Mouse (Mus musculus): Measurements from ENCODE around the gene Bbs2. TPM values are rescaled to one million over a fixed set of nuclear protein-coding genes. Genes with fewer than 3 reads are reported as not detected.

Bbs2 gene
- total and polyA plus RNA-seq, 2 experiments from 2014 or later = 17.3 to 23.2 TPM

GRCm38 (mm10) chr8:94068793-94069192 lies 29.9 kb downstream of the Bbs2 start:
- Histone ChIP-seq H3K4me2 (ENCODE audit: low read depth, low read length) (no peak overlapping the region), H3K9me3 (ENCODE audit: low read length) (no peaks in the 10 kb centered on the region), H3K27ac (no peak overlapping the region), H3K4me1 (ENCODE audit: insufficient read depth, low read length) (no peaks in the 10 kb centered on the region), H3K36me3 (ENCODE audit: insufficient read depth, low read length) (peaks cover 2% of the 10 kb centered on the region; the same call in 1 of the 2 replicates), H3K9ac (replicated peaks; ENCODE audit: low read length) (no peak overlapping the region), H3K27me3 (ENCODE audit: insufficient read depth, low read length) (no peaks in the 10 kb centered on the region), H3K4me3 (ENCODE audit: low read length) (no peak overlapping the region)
- no peak for ATAC-seq
- TF ChIP-seq CTCF (IDR thresholded peaks at IDR 0.05; ENCODE audit: low read depth) = no peak
- WGBS = 93% methylated on average over 7 of the region's 7 CpGs
- DNase-seq (ENCODE audit: low spot score) = no peak

- Histone ChIP-seq H3K4me2 (ENCODE audit: low read depth, low read length) (no peak overlapping the region), H3K27me3 (ENCODE audit: insufficient read depth, low read length) (no peaks in the 10 kb centered on the region), H3K9ac (replicated peaks; ENCODE audit: low read length) (no peak overlapping the region), H3K36me3 (ENCODE audit: insufficient read depth, low read length) (peaks cover 4% of the 10 kb centered on the region; the same call in 1 of the 2 replicates), H3K27ac (no peak overlapping the region), H3K9me3 (ENCODE audit: low read length) (no peaks in the 10 kb centered on the region), H3K4me1 (ENCODE audit: insufficient read depth, low read length) (no peaks in the 10 kb centered on the region), H3K4me3 (ENCODE audit: low read length) (no peak overlapping the region)
- DNase-seq (ENCODE audit: low spot score) (peak; percentile 12), ATAC-seq (peak; percentile 72)
- TF ChIP-seq CTCF (IDR thresholded peaks at IDR 0.05; ENCODE audit: low read depth) = no peak
- 24% methylated on average over 11 of the region's 11 CpGs for WGBS
These were observed 32.4 kb downstream of the Bbs2 start for GRCm38 (mm10) chr8:94066121-94066863.

GRCm38 (mm10) chr8:94057157-94057854 lies 41.4 kb downstream of the Bbs2 start:
- Histone ChIP-seq H3K27ac (no peak overlapping the region), H3K4me1 (ENCODE audit: insufficient read depth, low read length) (no peaks in the 10 kb centered on the region), H3K9ac (replicated peaks; ENCODE audit: low read length) (no peak overlapping the region), H3K27me3 (ENCODE audit: insufficient read depth, low read length) (no peaks in the 10 kb centered on the region), H3K36me3 (ENCODE audit: insufficient read depth, low read length) (peaks cover 49% of the 10 kb centered on the region), H3K4me2 (ENCODE audit: low read depth, low read length) (no peak overlapping the region), H3K4me3 (ENCODE audit: low read length) (no peak overlapping the region), H3K9me3 (ENCODE audit: low read length) (no peaks in the 10 kb centered on the region)
- peak; percentile 82 for DNase-seq (ENCODE audit: low spot score)
- ATAC-seq = no peak
- 59% methylated on average over 6 of the region's 6 CpGs for WGBS
- TF ChIP-seq CTCF (IDR thresholded peaks at IDR 0.05; ENCODE audit: low read depth) = peak; percentile 85

GRCm38 (mm10) chr8:94052696-94053095 lies 46.0 kb downstream of the Bbs2 start:
- WGBS = 89% methylated on average over 12 of the region's 12 CpGs
- Histone ChIP-seq H3K9ac (replicated peaks; ENCODE audit: low read length) (no peak overlapping the region), H3K4me1 (ENCODE audit: insufficient read depth, low read length) (no peaks in the 10 kb centered on the region), H3K27ac (no peak overlapping the region), H3K9me3 (ENCODE audit: low read length) (no peaks in the 10 kb centered on the region), H3K4me2 (ENCODE audit: low read depth, low read length) (no peak overlapping the region), H3K27me3 (ENCODE audit: insufficient read depth, low read length) (no peaks in the 10 kb centered on the region), H3K4me3 (ENCODE audit: low read length) (no peak overlapping the region), H3K36me3 (ENCODE audit: insufficient read depth, low read length) (peaks cover 36% of the 10 kb centered on the region)
- no peak for TF ChIP-seq CTCF (IDR thresholded peaks at IDR 0.05; ENCODE audit: low read depth)
- ATAC-seq = no peak
- no peak for DNase-seq (ENCODE audit: low spot score)

- H3K4me2 ChIP-seq (ENCODE audit: low read depth, low read length) = no peak overlapping the region
- no peaks in the 10 kb centered on the region for H3K27me3 ChIP-seq (ENCODE audit: insufficient read depth, low read length)
- H3K4me1 ChIP-seq (ENCODE audit: insufficient read depth, low read length) = no peaks in the 10 kb centered on the region
- H3K9ac ChIP-seq (replicated peaks; ENCODE audit: low read length) = no peak overlapping the region
- WGBS = 59% methylated on average over 2 of the region's 2 CpGs
- TF ChIP-seq CTCF (IDR thresholded peaks at IDR 0.05; ENCODE audit: low read depth) = no peak
- no peak overlapping the region for H3K4me3 ChIP-seq (ENCODE audit: low read length)
- no peak overlapping the region for H3K27ac ChIP-seq
- H3K36me3 ChIP-seq (ENCODE audit: insufficient read depth, low read length) = peaks cover 9% of the 10 kb centered on the region; the same call in 1 of the 2 replicates
- H3K9me3 ChIP-seq (ENCODE audit: low read length) = no peaks in the 10 kb centered on the region
- peak; percentile 27 for DNase-seq (ENCODE audit: low spot score)
- no peak for ATAC-seq
These were observed 50.9 kb downstream of the Bbs2 start for GRCm38 (mm10) chr8:94047845-94048244.

- Histone ChIP-seq H3K9ac (replicated peaks; ENCODE audit: low read length) (peak overlapping the region; percentile 64), H3K4me3 (ENCODE audit: low read length) (peak overlapping the region; percentile 78), H3K27ac (peak overlapping the region; percentile 66; the same call in 1 of the 2 replicates), H3K4me1 (ENCODE audit: insufficient read depth, low read length) (peaks cover 7% of the 10 kb centered on the region), H3K4me2 (ENCODE audit: low read depth, low read length) (peak overlapping the region; percentile 78), H3K36me3 (ENCODE audit: insufficient read depth, low read length) (no peaks in the 10 kb centered on the region; the same call in 1 of the 2 replicates), H3K27me3 (ENCODE audit: insufficient read depth, low read length) (no peaks in the 10 kb centered on the region), H3K9me3 (ENCODE audit: low read length) (no peaks in the 10 kb centered on the region)
- 5% methylated on average over 15 of the region's 15 CpGs for WGBS
- ATAC-seq (no peak), DNase-seq (ENCODE audit: low spot score) (peak; percentile 25)
- TF ChIP-seq CTCF (IDR thresholded peaks at IDR 0.05; ENCODE audit: low read depth) = no peak
These were observed 60.9 kb downstream of the Bbs2 start for GRCm38 (mm10) chr8:94037806-94038205.

Measured in hindbrain, postnatal 0 days (tissue).